Mouse (Mus musculus) urinary bladder, postnatal 0 days (tissue): ENCODE measurements around the gene P2ry10b. TPM values are rescaled to one million over a fixed set of nuclear protein-coding genes. Genes with fewer than 3 reads are reported as not detected.

ENCODE experiments used
- polyA plus RNA-seq: library from polyadenylated mRNA; unstranded; fragments of >200 nt; fragmentation: Nextera tagmentation; extraction: Ambion mirVana; gene quantifications from 2 replicates; pipeline ENCODE4 v1.2.1, GENCODE M21; 2015

P2ry10b gene
- 0.48 and 1.5 TPM in 2 replicates for polyA plus RNA-seq

GRCm38 (mm10) chrX:107148681-107149080 lies at the start of gene P2ry10b:
Gene P2ry10b, plus strand, starts transcription at chrX:107148927.

Other genes with a start within 250 kb of the P2ry10b start
- 4.4 and 4.5 TPM in 2 replicates for gene Lpar4, start 228.3 kb upstream of the P2ry10b start, polyA plus RNA-seq
- 0.06 TPM in 1 of 2 replicates, not detected in the other for gene P2ry10, start 60.4 kb upstream of the P2ry10b start, polyA plus RNA-seq
- 0.08 TPM in 1 of 2 replicates, not detected in the other for gene Gpr174, start 107.0 kb downstream of the P2ry10b start, polyA plus RNA-seq